Mouse (Mus musculus) G1E (cell line): ENCODE measurements around the gene Hoxb8. TPM values are rescaled to one million over a fixed set of nuclear protein-coding genes. Genes with fewer than 3 reads are reported as not detected.

Experiments used
- ATAC-seq: 2 replicates; pipeline ENCODE4 v1.8.0; 2016; ENCODE audit warnings: mild to moderate bottlenecking; ENCODE audit not compliant: insufficient number of reproducible peaks, poor library complexity, low FRiP score, severe bottlenecking; ENCODE audit errors: extremely low read depth
- DNase-seq: peaks from one replicate; pipeline ENCODE4 v3.0.0; 2012; ENCODE audit warnings: low spot score
- H3K27me3 ChIP-seq: 2 replicates; pipeline ENCODE4 v1.6.1; 2012; ENCODE audit warnings: mild to moderate bottlenecking, low read length, inconsistent platforms; ENCODE audit not compliant: insufficient read depth
- H3K36me3 ChIP-seq: replicated peaks from 2 replicates; pipeline ENCODE3; 2012; ENCODE audit warnings: mild to moderate bottlenecking, inconsistent platforms
- H3K4me1 ChIP-seq: 2 replicates; pipeline ENCODE4 v1.6.1; 2012; ENCODE audit warnings: low read depth, low read length, inconsistent platforms, mixed read lengths; ENCODE audit not compliant: insufficient read depth
- H3K4me3 ChIP-seq: 2 replicates; pipeline ENCODE4 v1.5.1; 2012; ENCODE audit warnings: low read depth, mild to moderate bottlenecking, inconsistent platforms, low read length, moderate library complexity, mixed read lengths
- H3K9me3 ChIP-seq: replicated peaks from 2 replicates; pipeline ENCODE4 v1.6.1; 2012; ENCODE audit warnings: inconsistent platforms
- CTCF ChIP-seq: IDR thresholded peaks from 2 replicates; pipeline ENCODE4 v1.5.1; 2012; ENCODE audit warnings: low read depth, low read length, inconsistent platforms, mixed read lengths
- GATA1 ChIP-seq: IDR thresholded peaks from 2 replicates; pipeline ENCODE4 v1.6.1; 2012; ENCODE audit warnings: borderline replicate concordance, low read length, inconsistent platforms, mixed read lengths
- GATA2 ChIP-seq: IDR thresholded peaks from 2 replicates; pipeline ENCODE4 v1.6.1; 2012; ENCODE audit warnings: low read depth, low read length, inconsistent platforms, borderline replicate concordance
- POLR2AphosphoS5 ChIP-seq: IDR thresholded peaks from 2 replicates; pipeline ENCODE4 v1.6.1; 2012; ENCODE audit warnings: low read depth, low read length, inconsistent platforms; ENCODE audit not compliant: insufficient replicate concordance
- TAL1 ChIP-seq: conservative IDR thresholded peaks from 2 replicates; pipeline ENCODE4 v1.6.1; 2012; ENCODE audit warnings: low read depth, low read length, inconsistent platforms, mixed read lengths
- polyA plus RNA-seq: library from polyadenylated mRNA; stranded (reverse); fragments of >175 nt; gene quantifications from 2 replicates; pipeline ENCODE4 v1.2.3, GENCODE M21; 2012
- total RNA-seq, 2 experiments: library from RNA; stranded (forward) in 1 of 2; stranded (reverse) in 1 of 2; fragments of 200-1000 nt in 1 of 2; fragments of >200 nt in 1 of 2; fragmentation: Nextera tagmentation in 1 of 2; gene quantifications; 2 replicates each; pipeline ENCODE4 v1.2.3; 2014 to 2017

Gene Hoxb8
- total and polyA plus RNA-seq, 3 experiments: 0.22 TPM; not detected in 1

DNA sequence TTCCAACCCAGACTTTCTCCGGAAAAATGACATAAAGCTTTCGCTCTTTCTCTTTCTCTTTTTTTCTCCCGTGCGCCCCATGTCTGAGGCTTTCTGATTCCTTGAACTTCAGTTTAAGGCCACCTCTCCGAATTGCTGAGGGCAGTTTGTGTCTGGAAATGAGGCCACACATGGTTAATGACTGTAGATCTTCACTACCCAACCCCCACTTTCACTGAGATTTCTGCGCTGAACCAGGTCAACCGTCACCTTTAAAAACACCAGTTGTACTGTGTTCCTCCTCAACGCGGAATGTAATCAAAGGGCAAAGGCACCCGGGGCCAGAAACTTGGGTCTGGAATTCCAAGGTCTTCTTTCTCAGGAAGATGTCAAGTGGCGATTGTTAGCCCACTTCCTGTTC is 27.5 kb upstream of the Hoxb8 start:
- DNase-seq: no peak
- Histone ChIP-seq H3K9me3 (no peaks in the 10 kb centered on the region), H3K4me3 (no peak overlapping the region), H3K36me3 (no peaks in the 10 kb centered on the region), H3K4me1 (no peaks in the 10 kb centered on the region), H3K27me3 (peaks cover 32% of the 10 kb centered on the region)
- no peak for ATAC-seq
- no peak for TF ChIP-seq CTCF
- no peak for TF ChIP-seq GATA2
- no peak for TF ChIP-seq POLR2AphosphoS5
- no peak for TF ChIP-seq TAL1
- TF ChIP-seq GATA1: no peak

DNA sequence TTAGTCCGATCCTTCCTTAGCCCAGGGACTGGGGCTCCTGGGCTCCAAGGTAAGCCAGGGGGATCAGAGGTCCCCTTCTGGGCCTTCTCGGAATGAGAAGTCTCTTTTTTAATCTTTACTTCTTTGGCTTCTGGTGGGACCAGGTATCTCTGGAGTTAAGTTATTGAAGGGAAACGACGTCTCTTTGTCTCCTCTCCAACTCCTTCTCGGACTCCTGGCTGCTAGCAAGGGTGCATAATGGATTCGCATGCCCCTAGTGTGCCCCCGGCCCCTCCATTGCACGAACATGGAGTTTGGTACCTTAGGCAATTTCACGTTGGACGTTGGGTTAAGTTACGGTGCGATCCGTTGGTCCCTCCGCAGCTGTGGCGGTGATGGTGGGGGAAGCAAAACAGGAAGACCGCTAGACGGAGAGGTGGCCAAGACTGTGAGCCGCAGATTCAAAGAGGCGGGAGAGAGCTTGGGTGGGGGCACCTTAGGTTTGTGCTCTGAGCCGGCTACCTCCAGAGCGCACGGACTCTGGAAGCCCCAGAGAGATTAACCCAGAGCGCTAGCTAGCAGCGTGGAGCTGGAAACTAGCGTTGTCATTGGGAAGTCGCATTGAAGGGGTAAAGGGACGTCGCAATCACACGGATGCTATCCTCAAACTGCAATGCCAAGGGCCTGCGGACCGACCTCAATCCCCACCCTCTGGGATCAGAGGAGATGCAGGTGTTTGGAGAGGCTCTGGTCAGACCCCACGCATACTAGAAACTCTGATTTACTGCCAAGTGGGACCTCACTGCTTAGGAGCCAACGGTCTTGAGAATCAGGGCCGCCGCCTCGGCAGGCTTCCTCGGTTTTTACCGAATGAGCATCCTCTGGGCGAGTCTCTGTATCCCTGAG is 26.4 kb upstream of the Hoxb8 start:
- no peak overlapping the region for H3K4me3 ChIP-seq
- no peaks in the 10 kb centered on the region for H3K4me1 ChIP-seq
- H3K9me3 ChIP-seq: no peaks in the 10 kb centered on the region
- H3K27me3 ChIP-seq: peaks cover 30% of the 10 kb centered on the region
- H3K36me3 ChIP-seq: no peaks in the 10 kb centered on the region
- ATAC-seq (no peak), DNase-seq (no peak)
- TF ChIP-seq GATA2: no peak
- TF ChIP-seq GATA1: no peak

DNA sequence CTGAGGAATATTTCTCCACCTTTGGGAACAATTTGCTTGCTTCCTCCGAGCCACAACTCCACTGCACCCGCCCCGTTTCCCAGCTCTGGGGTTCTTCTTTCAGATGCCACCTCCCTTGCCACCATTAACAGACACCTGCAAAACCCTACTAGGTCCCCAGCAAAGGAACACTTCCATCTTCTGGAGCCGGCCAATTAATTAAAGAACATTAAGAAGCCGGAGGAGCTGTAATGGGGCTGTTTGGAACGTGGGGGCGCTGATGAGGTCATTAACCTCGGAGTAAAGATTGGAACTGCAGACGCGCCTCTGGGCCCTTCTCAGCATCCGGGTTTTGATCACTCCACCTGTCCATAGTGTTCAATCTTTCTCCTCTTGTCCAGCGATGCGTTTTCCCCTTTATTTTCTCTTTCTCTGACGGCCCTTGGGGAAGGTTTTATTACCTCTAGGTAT is 25.7 kb upstream of the Hoxb8 start:
- H3K9me3 ChIP-seq: no peaks in the 10 kb centered on the region
- DNase-seq: no peak
- no peaks in the 10 kb centered on the region for H3K4me1 ChIP-seq
- H3K36me3 ChIP-seq: no peaks in the 10 kb centered on the region
- TF ChIP-seq CTCF: no peak
- no peak for TF ChIP-seq POLR2AphosphoS5
- TF ChIP-seq GATA2: no peak
- TF ChIP-seq GATA1: no peak
- no peak for TF ChIP-seq TAL1
- no peak overlapping the region for H3K4me3 ChIP-seq
- ATAC-seq: no peak
- peaks cover 28% of the 10 kb centered on the region for H3K27me3 ChIP-seq

DNA sequence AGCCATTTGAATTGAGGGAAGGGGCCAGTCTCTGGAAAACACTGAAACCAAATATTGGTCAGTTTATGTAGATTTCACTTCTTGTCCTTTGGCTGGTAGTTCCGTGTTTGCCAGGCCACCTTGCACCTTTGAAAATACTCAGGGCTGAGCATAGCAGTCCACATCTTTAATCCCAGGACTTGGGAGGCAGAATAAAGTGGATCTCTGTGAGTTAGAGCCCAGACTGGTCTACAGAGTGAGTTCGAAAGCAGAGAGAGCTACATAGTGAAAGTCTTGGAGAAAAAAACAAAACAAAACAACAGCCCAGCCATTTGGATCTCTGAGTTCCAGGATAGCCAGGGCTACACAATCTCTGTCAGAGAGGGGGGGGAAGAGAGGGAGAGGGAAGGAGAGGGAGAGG is 24.6 kb upstream of the Hoxb8 start:
- H3K4me3 ChIP-seq: no peak overlapping the region
- ATAC-seq (no peak), DNase-seq (no peak)
- no peaks in the 10 kb centered on the region for H3K9me3 ChIP-seq
- H3K36me3 ChIP-seq: no peaks in the 10 kb centered on the region
- TF ChIP-seq TAL1 (no peak), POLR2AphosphoS5 (no peak), CTCF (no peak), GATA2 (no peak), GATA1 (no peak)
- no peaks in the 10 kb centered on the region for H3K4me1 ChIP-seq
- peaks cover 24% of the 10 kb centered on the region for H3K27me3 ChIP-seq

DNA sequence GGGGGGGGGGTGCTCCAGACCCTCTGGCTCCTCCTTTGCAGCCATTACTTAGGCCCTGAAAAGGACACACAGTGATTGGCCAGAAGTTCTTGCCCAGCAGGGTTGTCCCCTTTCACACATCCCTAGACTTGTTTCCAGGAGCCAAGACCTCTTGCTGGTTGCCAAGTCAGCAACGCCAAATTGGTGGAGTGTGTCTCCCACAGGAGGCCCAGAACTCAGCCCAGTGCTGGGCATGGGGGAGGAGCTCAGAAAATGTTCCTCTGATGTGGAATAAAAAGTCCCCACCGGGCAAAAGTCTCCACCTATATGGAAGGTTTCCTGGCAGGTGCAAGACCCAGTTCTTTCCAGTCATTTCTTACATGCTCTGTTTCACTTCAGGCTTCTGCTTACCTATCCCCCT is 22.7 kb upstream of the Hoxb8 start:
- no peaks in the 10 kb centered on the region for H3K4me1 ChIP-seq
- DNase-seq (no peak), ATAC-seq (no peak)
- H3K9me3 ChIP-seq: no peaks in the 10 kb centered on the region
- peaks cover 34% of the 10 kb centered on the region for H3K27me3 ChIP-seq
- H3K4me3 ChIP-seq: no peak overlapping the region
- no peaks in the 10 kb centered on the region for H3K36me3 ChIP-seq
- TF ChIP-seq TAL1 (no peak), POLR2AphosphoS5 (no peak), GATA1 (no peak), GATA2 (no peak), CTCF (no peak)

DNA sequence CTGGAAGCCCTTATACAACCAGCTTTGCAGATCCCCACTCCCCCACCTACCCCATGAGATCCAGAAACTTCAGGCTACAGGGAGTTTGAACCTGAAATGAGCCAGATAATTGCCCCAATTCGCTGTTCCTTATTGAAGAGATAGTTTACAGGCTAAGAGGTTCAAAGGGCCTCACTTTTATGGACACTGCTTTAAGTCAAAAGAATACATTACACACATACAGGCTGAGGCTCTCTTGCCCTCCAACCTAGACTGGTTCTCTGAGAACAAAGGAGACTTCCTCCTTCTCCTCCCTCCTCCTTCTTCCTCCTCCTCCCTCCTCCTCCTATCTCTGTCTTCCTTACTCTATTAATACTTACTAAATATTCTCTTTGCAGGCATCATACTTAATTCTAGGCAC is 22.2 kb upstream of the Hoxb8 start:
- peaks cover 38% of the 10 kb centered on the region for H3K27me3 ChIP-seq
- DNase-seq (no peak), ATAC-seq (no peak)
- H3K9me3 ChIP-seq: no peaks in the 10 kb centered on the region
- no peaks in the 10 kb centered on the region for H3K36me3 ChIP-seq
- no peaks in the 10 kb centered on the region for H3K4me1 ChIP-seq
- H3K4me3 ChIP-seq: no peak overlapping the region
- no peak for TF ChIP-seq CTCF
